Mouse (Mus musculus) layer of hippocampus, postnatal 25 days (tissue): ENCODE measurements at regions not wholly inside any gene's neighbourhood (a gene's known extent, or its start where the extent isn't known, plus 50 kb on each side); places are given as distances from the start of the nearest gene placed in this dataset.
"Not testable (repeated sequence)": the region's sequence is repeated elsewhere in the genome, so short reads cannot be mapped to it uniquely, and the experiment has no call there.

Experiments
- DNase-seq, 2 experiments: peaks; one replicate each; pipeline ENCODE4 v3.0.0; 2022; ENCODE audit warnings: mixed read lengths in 2 of 2, low spot score in 1 of 2; ENCODE audit errors: extremely low spot score in 1 of 2

- no peak for DNase-seq
Measured at GRCm38 (mm10) chr13:5591837-5592555, 269.3 kb upstream of the Klf6 start.

DNA sequence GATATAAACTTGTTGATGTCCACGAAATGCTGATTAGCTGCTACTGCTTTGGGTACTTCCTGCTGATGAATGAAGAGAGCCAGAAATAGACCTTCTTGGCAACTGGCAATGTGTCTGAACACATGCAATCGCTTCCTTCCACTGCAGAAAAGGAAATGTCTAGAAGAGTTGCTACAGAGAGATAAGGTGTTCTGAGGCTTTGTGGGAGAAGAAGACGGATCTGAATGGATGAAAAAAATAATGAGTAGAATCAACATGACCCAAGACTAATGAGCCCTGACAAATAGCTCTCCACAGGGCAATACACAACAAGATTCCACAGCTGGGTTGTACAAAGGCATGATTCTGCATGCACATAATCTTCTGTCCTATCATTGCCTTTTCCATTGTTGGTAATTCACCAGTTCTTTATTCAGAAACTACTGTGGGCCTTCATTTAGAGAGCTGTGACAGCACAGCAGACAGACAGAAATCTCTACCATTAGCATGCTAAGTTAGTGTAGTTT, 268.7 kb upstream of the Klf6 start:
- DNase-seq = no peak

DNA sequence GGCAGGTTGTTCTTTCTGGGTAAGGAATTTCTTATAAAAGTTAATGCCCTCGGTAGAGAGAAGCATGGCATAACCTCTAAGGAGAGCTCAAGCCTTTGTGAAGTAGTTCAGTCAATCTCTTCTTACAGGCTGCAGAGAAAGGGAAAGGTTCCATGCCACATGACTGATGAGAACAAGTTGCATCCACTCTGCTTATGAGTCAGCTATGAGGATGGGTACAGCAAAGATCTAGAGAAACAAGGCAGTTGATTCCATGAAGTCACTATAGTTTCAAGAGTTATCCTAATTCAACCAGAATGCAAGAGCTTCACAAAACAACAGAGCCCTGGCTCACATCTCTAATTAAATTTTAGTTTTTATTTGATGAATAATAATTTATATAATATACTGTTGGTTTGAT, 259.6 kb upstream of the Klf6 start:
- DNase-seq = no peak

DNA sequence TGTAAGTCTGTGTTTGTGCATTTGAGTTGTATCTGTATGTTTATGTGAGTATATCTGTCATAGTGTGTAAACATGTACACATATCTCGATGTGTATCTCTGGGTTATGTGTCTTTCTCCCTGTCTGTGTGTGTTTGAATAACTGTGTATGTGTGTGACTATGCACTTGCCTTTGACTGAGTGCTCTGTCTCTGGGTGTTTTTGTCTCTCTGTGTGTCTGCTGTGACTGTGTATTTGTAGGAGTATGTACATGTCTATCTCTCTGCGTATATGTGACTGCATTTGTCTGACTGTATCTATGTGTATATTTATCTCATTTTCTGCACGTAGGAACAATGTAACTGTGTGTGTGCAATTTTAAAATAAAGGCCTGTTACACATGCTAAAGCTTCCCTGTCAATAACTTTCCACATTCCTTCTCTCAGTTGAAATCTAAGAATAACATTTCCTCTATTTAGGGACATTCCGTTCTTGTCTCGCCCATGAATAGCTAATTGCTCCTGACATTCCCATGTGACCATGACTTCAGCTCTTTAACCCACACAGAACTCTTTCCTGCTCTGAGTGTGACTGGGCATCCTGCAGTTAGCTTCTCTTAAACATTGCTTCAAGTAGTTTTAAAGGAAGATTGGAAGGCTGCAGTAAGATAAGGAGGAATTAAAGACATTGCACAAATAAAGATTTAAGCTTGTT, 257.2 kb upstream of the Klf6 start:
- no peak for DNase-seq

DNA sequence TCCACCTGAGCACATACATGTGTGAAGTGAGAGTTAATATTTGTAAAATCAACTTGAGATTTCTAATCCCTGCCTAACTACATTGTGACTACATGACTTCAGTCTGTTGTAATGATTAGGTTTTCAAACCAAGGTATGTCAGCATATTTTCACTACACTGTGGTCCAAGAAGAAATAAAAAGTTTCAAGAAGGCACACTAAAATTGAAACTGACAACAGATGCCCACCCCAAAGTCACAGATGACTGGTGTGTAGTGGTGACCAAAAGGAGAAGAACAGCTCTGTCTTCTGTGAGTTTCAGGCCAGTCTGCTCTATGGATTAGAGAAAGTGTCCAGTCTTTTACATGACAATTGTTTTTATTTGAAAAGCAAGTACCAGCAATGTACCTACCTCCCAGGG, 255.9 kb upstream of the Klf6 start:
- no peak for DNase-seq

- no peak for DNase-seq
Measured at GRCm38 (mm10) chr13:5607462-5607861, 253.8 kb upstream of the Klf6 start.

GRCm38 (mm10) chr13:5614186-5614737, 247.0 kb upstream of the Klf6 start:
- DNase-seq = no peak

GRCm38 (mm10) chr13:5614833-5615232, 246.4 kb upstream of the Klf6 start:
- DNase-seq = no peak

GRCm38 (mm10) chr13:5615327-5615726, 246.0 kb upstream of the Klf6 start:
- no peak for DNase-seq

DNA sequence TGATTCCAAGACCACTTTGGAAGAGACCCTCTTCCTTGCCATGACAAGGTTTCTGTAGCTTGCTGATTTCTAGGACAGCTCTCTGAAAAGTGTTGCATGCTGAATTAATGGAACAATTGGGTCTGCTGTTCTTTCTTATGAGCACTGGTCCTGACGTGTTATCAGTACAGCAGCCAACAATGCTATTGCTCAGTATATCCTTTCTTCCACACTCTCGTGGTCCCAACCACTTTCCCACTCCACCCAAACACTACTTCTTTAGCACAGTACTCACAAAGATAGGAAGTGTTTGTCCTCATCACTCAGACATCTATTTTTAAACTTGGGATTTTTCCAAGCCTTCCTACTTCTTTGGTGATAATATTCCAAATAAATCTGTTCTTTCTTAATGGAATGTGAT, 233.2 kb upstream of the Klf6 start:
- DNase-seq = no peak

DNA sequence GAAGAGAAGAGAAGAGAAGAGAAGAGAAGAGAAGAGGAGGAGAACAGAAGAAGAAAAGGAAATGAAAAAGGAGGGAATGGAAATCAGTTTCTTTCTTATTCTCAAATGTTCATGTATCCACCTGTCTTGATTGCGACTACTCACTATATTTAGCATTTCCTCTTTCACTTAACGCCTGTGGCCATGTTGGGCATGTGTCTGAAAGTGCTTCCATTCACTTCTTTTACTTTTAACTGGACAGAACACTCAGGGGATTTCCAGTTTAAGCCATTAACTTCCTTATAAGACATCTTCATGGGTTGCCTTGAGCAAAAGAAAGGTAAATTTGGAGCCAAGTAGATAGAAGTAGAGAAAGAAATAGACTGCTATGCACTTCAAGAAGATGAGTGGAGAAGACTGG, 226.3 kb upstream of the Klf6 start:
- DNase-seq = no peak

- DNase-seq = no peak
Measured at GRCm38 (mm10) chr13:5641743-5642510, 219.4 kb upstream of the Klf6 start.

- no peak for DNase-seq
Measured at GRCm38 (mm10) chr13:5648276-5648675, 213.0 kb upstream of the Klf6 start.

- DNase-seq = no peak
Measured at GRCm38 (mm10) chr13:5657556-5657955, 203.7 kb upstream of the Klf6 start.

DNA sequence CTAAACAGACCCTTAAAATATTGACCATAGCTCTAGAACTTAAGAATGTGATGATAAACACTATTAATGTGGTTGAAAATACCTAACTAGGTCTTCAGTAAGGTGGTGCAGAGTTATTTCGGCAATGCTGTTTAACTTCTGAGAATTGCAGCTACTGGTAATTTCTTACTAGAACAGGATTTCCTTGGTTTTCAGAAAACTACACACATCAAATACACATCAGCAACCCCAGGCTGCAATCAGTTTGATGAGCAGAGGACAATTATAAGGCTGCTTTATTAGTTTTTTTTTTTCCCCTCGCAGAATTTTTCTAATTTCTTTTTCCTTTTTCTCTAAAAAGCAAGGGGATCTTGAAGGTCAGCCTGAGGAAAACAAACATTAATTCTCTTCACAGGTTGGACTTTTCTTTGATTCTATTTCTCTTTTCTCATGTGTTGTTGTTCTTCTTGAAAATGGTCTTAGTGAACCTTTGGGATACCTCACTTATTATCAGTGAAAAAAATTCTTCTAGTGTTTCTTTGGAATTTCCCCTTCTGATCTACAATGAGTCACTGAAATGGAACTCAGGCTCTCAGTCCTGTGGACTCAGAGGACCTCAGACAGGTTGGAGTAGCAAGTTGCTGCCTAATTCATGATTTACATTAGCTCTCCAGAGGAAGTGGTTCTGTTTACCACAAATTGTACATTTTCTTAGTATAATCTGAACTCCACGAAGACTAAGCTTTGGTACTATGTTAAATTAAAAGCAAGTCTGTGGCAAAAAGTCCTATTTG, 194.9 kb upstream of the Klf6 start:
- DNase-seq = no peak

DNA sequence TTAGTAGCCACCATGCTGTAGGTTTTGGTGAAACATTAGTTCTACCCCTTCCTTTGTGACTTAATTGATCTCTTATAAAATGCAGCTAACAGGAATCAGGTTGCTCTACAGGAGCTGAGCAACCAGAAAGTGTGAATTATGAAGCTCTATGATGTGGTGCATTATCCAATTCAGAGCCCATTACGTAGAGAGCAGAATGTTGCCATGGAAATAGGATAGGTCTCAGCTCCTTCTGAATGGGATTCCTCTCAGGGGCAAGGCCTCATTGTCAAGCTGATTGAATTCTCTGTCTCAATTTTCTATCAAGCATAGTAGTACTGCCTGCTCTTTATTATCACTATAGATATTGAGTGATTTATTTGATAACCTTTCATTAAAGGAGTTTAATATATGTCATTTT, 185.6 kb upstream of the Klf6 start:
- no peak for DNase-seq

DNA sequence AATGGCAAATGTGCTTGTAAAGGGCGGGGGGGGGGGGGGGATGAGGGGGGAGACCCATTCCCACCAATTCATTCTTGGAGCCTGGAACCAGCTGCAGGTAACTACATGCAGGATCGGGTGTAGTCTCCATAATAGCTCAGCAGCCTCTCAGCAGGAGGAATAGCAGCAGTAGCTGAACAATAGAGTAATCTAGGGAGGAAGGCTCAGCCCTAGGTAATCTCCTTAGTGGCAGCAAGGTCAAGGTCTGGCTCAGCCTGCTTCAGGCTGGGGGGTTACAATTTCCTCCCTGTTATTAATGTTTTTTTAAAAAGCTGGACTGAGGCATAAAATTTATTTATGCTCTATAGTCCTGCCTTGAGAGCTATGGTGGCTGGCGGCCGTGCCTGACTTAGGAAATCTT, 171.2 kb upstream of the Klf6 start:
- no peak for DNase-seq

DNA sequence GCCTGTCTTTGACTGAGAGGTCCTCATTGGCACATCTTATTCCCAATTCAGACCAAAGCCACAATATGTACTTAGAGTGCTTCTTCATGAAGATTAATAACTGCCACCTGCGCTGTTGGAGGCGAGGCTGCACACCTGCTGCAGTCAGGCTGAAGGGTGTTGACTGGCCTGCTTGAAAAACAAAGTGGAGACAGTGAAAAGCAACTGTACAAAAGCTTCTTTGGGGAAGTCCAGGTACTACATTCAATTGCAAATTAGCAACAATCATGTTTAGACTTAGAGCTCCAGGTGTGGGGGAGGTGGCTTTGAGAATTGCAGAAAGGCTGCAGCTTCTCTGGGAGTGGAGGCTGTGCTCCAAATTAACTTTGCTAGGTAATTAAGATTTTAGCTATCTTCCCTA, 170.6 kb upstream of the Klf6 start:
- DNase-seq = not testable (repeated sequence)

DNA sequence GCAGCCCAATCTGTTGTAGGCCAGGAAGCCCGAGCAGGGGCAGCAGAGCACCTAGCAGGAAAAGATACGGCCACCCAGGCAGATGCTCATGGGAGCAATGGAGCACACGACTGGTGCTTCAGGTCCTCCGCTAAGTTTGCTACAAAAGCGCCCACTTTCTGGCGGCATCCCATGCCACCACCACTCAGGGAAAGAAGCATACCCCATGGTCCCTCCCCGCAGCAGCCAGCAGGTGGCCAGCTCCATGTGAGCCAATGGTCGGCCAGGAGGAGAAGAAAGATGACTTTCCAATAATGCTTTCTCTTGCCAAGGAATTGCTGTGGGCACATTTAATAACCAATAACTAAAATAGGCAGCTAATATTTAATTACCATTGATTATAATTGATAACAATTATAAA, 166.7 kb upstream of the Klf6 start:
- no peak for DNase-seq

DNA sequence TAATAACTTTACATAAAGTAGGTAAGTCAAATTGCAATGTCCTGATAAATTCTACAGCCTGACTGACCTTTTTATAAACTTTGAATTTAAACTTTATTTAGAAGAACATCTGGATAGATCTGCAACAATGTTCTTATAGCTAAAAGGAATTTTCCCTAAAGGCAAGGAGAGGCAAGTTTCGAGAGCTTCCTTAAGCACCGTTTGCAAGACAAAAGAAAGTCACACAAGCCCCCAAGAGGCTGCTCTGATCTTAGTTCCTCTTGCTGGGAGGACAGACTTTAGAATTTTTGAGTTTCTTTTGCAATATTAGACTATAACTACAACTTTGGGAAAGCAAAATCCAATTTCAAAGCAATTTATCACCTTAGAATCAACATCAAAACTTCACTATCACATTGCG, 165.7 kb upstream of the Klf6 start:
- not testable (repeated sequence) for DNase-seq
